Mouse (Mus musculus): ENCODE measurements around the gene Megf11. TPM values are rescaled to one million over a fixed set of nuclear protein-coding genes. Genes with fewer than 3 reads are reported as not detected.
A peak's percentile ranks its signal among the peaks of the same experiment; 100 is the strongest.

The Megf11 gene
- polyA plus RNA-seq, 1 experiment from 2014 or later, result 0.96 TPM

- no peak overlapping the region for H3K4me3 ChIP-seq
- H3K36me3 ChIP-seq (replicated peaks), result no peaks in the 10 kb centered on the region
- peaks cover 31% of the 10 kb centered on the region for H3K4me1 ChIP-seq
- no peak for DNase-seq (ENCODE audit: low spot score)
- no peaks in the 10 kb centered on the region for H3K9me3 ChIP-seq
- peaks cover 31% of the 10 kb centered on the region for H3K27me3 ChIP-seq (replicated peaks; ENCODE audit: low read depth, poor library complexity, severe bottlenecking)
- WGBS, result 62% methylated on average over 3 of the region's 3 CpGs
- H3K27ac ChIP-seq (replicated peaks), result no peak overlapping the region
Observed at GRCm38 (mm10) chr9:64609546-64609945, 224.1 kb downstream of the Megf11 start.

- Histone ChIP-seq H3K27ac (replicated peaks) (no peak overlapping the region), H3K4me3 (no peak overlapping the region), H3K36me3 (replicated peaks) (no peaks in the 10 kb centered on the region), H3K27me3 (replicated peaks; ENCODE audit: low read depth, poor library complexity, severe bottlenecking) (peaks cover 32% of the 10 kb centered on the region), H3K4me1 (peaks cover 9% of the 10 kb centered on the region), H3K9me3 (no peaks in the 10 kb centered on the region)
- DNase-seq (ENCODE audit: low spot score), result no peak
- WGBS, result 18% methylated on average over 7 of the region's 7 CpGs
Observed at GRCm38 (mm10) chr9:64612121-64612983, 226.9 kb downstream of the Megf11 start.

- 50% methylated on average over 7 of the region's 7 CpGs for WGBS
Observed at GRCm38 (mm10) chr9:64612984-64613649, 227.7 kb downstream of the Megf11 start.

GRCm38 (mm10) chr9:64617413-64617812 is 232.0 kb downstream of the Megf11 start:
- Histone ChIP-seq H3K27me3 (replicated peaks; ENCODE audit: low read depth, poor library complexity, severe bottlenecking) (0 out of 2 replicates have a peak, but pooled peaks cover 8% of the 10 kb centered on the region), H3K4me3 (no peak overlapping the region), H3K9me3 (no peaks in the 10 kb centered on the region), H3K4me1 (peaks cover 4% of the 10 kb centered on the region), H3K27ac (replicated peaks) (no peak overlapping the region), H3K36me3 (replicated peaks) (no peaks in the 10 kb centered on the region)
- DNase-seq (ENCODE audit: low spot score), result no peak
- 61% methylated on average over 5 of the region's 5 CpGs for WGBS

More at GRCm38 (mm10) chr9:64612984-64613649, 227.7 kb downstream of the Megf11 start:
- Histone ChIP-seq H3K27ac (replicated peaks) (no peak overlapping the region), H3K27me3 (replicated peaks; ENCODE audit: low read depth, poor library complexity, severe bottlenecking) (peaks cover 24% of the 10 kb centered on the region; the same call in 1 of the 2 replicates), H3K4me1 (peaks cover 8% of the 10 kb centered on the region), H3K9me3 (no peaks in the 10 kb centered on the region), H3K36me3 (replicated peaks) (no peaks in the 10 kb centered on the region), H3K4me3 (no peak overlapping the region)
- DNase-seq (ENCODE audit: low spot score), result no peak

- no peaks in the 10 kb centered on the region for H3K4me1 ChIP-seq
- no peaks in the 10 kb centered on the region for H3K9me3 ChIP-seq
- H3K4me3 ChIP-seq, result no peak overlapping the region
- WGBS, result 88% methylated on average over 3 of the region's 3 CpGs
- H3K36me3 ChIP-seq (replicated peaks), result no peaks in the 10 kb centered on the region
- no peak for DNase-seq (ENCODE audit: low spot score)
- H3K27me3 ChIP-seq (replicated peaks; ENCODE audit: low read depth, poor library complexity, severe bottlenecking), result 0 out of 2 replicates have a peak, but pooled peaks cover 8% of the 10 kb centered on the region
- H3K27ac ChIP-seq (replicated peaks), result no peak overlapping the region
Observed at GRCm38 (mm10) chr9:64618433-64618832, 233.0 kb downstream of the Megf11 start.

GRCm38 (mm10) chr9:64619440-64619839 is 234.0 kb downstream of the Megf11 start:
- no peaks in the 10 kb centered on the region for H3K36me3 ChIP-seq (replicated peaks)
- 0 out of 2 replicates have a peak, but pooled peaks cover 8% of the 10 kb centered on the region for H3K27me3 ChIP-seq (replicated peaks; ENCODE audit: low read depth, poor library complexity, severe bottlenecking)
- H3K4me3 ChIP-seq, result no peak overlapping the region
- 81% methylated on average over 10 of the region's 10 CpGs for WGBS
- H3K4me1 ChIP-seq, result no peaks in the 10 kb centered on the region
- H3K9me3 ChIP-seq, result no peaks in the 10 kb centered on the region
- no peak for DNase-seq (ENCODE audit: low spot score)
- no peak overlapping the region for H3K27ac ChIP-seq (replicated peaks)

GRCm38 (mm10) chr9:64620596-64620995 is 235.2 kb downstream of the Megf11 start:
- WGBS, result 65% methylated on average over 8 of the region's 8 CpGs
- H3K27me3 ChIP-seq (replicated peaks; ENCODE audit: low read depth, poor library complexity, severe bottlenecking), result 0 out of 2 replicates have a peak, but pooled peaks cover 6% of the 10 kb centered on the region
- no peak overlapping the region for H3K4me3 ChIP-seq
- DNase-seq (ENCODE audit: low spot score), result no peak
- H3K27ac ChIP-seq (replicated peaks), result no peak overlapping the region
- H3K36me3 ChIP-seq (replicated peaks), result no peaks in the 10 kb centered on the region
- no peaks in the 10 kb centered on the region for H3K9me3 ChIP-seq
- H3K4me1 ChIP-seq, result 0 out of 2 replicates have a peak, but pooled peaks cover under 1% of the 10 kb centered on the region

- Histone ChIP-seq H3K4me1 (0 out of 2 replicates have a peak, but pooled peaks cover 8% of the 10 kb centered on the region), H3K36me3 (replicated peaks) (no peaks in the 10 kb centered on the region), H3K4me3 (no peak overlapping the region), H3K27me3 (replicated peaks; ENCODE audit: low read depth, poor library complexity, severe bottlenecking) (0 out of 2 replicates have a peak, but pooled peaks cover 4% of the 10 kb centered on the region), H3K9me3 (no peaks in the 10 kb centered on the region), H3K27ac (replicated peaks) (no peak overlapping the region)
- DNase-seq (ENCODE audit: low spot score), result no peak
- 52% methylated on average over 5 of the region's 5 CpGs for WGBS
Observed at GRCm38 (mm10) chr9:64621499-64622296, 236.3 kb downstream of the Megf11 start.

- 0 out of 2 replicates have a peak, but pooled peaks cover 4% of the 10 kb centered on the region for H3K27me3 ChIP-seq (replicated peaks; ENCODE audit: low read depth, poor library complexity, severe bottlenecking)
- H3K9me3 ChIP-seq, result no peaks in the 10 kb centered on the region
- H3K4me1 ChIP-seq, result 0 out of 2 replicates have a peak, but pooled peaks cover 8% of the 10 kb centered on the region
- no peak for DNase-seq (ENCODE audit: low spot score)
- no peaks in the 10 kb centered on the region for H3K36me3 ChIP-seq (replicated peaks)
- H3K27ac ChIP-seq (replicated peaks), result no peak overlapping the region
- 93% methylated on average over 4 of the region's 4 CpGs for WGBS
- H3K4me3 ChIP-seq, result no peak overlapping the region
Observed at GRCm38 (mm10) chr9:64623361-64623760, 237.9 kb downstream of the Megf11 start.

GRCm38 (mm10) chr9:64624536-64624935 is 239.1 kb downstream of the Megf11 start:
- Histone ChIP-seq H3K9me3 (no peaks in the 10 kb centered on the region), H3K4me1 (0 out of 2 replicates have a peak, but pooled peaks cover 8% of the 10 kb centered on the region), H3K36me3 (replicated peaks) (no peaks in the 10 kb centered on the region), H3K27ac (replicated peaks) (no peak overlapping the region), H3K27me3 (replicated peaks; ENCODE audit: low read depth, poor library complexity, severe bottlenecking) (no peaks in the 10 kb centered on the region), H3K4me3 (no peak overlapping the region)
- DNase-seq (ENCODE audit: low spot score), result peak; percentile 81
- 67% methylated on average over 8 of the region's 8 CpGs for WGBS

- 64% methylated on average over 1 of the region's 1 CpGs for WGBS
- H3K27ac ChIP-seq (replicated peaks), result no peak overlapping the region
- H3K4me1 ChIP-seq, result peaks cover 13% of the 10 kb centered on the region
- no peaks in the 10 kb centered on the region for H3K9me3 ChIP-seq
- no peak overlapping the region for H3K4me3 ChIP-seq
- H3K27me3 ChIP-seq (replicated peaks; ENCODE audit: low read depth, poor library complexity, severe bottlenecking), result no peaks in the 10 kb centered on the region
- H3K36me3 ChIP-seq (replicated peaks), result no peaks in the 10 kb centered on the region
- no peak for DNase-seq (ENCODE audit: low spot score)
Observed at GRCm38 (mm10) chr9:64629802-64630201, 244.4 kb downstream of the Megf11 start.

GRCm38 (mm10) chr9:64633169-64633568 is 247.7 kb downstream of the Megf11 start:
- no peaks in the 10 kb centered on the region for H3K36me3 ChIP-seq (replicated peaks)
- no peak for DNase-seq (ENCODE audit: low spot score)
- H3K27me3 ChIP-seq (replicated peaks; ENCODE audit: low read depth, poor library complexity, severe bottlenecking), result peaks cover 25% of the 10 kb centered on the region
- no peaks in the 10 kb centered on the region for H3K9me3 ChIP-seq
- H3K4me3 ChIP-seq, result no peak overlapping the region
- H3K27ac ChIP-seq (replicated peaks), result no peak overlapping the region
- WGBS, result 91% methylated on average over 3 of the region's 3 CpGs
- peaks cover 10% of the 10 kb centered on the region for H3K4me1 ChIP-seq
